Mouse (Mus musculus) left cerebral cortex, postnatal 25 days (tissue): Measurements from ENCODE around the gene Aox2. TPM values are rescaled to one million over a fixed set of nuclear protein-coding genes. Genes with fewer than 3 reads are reported as not detected.
"Not testable (repeated sequence)": the region's sequence is repeated elsewhere in the genome, so short reads cannot be mapped to it uniquely, and the experiment has no call there.

Experiments used
- DNase-seq, 2 experiments: peaks; one replicate each; pipeline ENCODE4 v3.0.0; 2022; ENCODE audit warnings: low spot score in 2 of 2, mixed read lengths in 1 of 2
- intact Hi-C: fragments of 180-260 bp; cut with DNase I; formaldehyde crosslinking; loops from one replicate; pipeline ENCODE4 v1.15.1; 2025
- total RNA-seq, 2 experiments: library from RNA; stranded (reverse); gene quantifications; 2 replicates each; pipeline ENCODE4 v1.2.3; 2021

The Aox2 gene
- total RNA-seq, 2 experiments from 2014 or later = not detected

DNA sequence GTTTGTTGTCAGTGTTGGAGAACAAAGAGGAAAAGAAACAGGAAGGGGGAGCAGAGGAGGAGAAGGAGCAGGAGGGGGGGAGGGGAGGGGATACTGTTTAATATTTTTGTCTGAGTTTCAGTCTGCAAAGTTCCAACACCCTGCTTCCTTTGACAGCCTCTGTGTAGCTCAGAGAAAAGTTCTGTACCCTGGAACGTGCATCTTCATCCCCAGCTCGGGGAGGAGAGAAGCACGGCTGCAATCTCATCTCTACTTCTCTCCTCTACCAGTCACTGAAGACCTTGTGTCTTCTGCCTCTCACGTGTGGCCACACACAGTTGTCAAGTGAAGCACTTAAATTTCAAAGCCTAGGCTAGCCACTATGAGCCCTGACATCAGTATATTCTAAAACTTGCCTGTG is 55.1 kb downstream of the Aox2 start:
- intact Hi-C loops = no loop called here
- DNase-seq = no peak

GRCm38 (mm10) chr1:58339901-58340300 is 61.8 kb downstream of the Aox2 start:
- DNase-seq = no peak
- intact Hi-C loops = no loop called here

DNA sequence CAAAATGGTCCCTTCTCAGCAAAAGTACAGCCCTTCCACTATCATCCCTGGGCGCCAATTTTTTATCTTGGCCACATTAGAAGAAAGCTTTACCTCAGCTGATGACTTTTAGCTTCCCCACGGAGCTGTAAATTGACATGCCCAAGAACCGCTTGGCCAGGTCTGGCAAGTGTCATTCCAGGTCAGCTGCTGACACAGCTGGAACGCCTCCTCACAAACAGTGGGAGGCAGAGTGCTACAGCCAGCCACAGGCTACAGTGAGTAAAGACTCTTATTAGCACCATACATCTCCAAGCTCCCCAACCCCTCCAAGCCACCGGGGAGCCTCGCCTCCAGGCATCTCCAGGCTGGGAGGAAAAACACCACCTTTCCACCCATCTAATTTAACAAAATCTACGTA is 63.5 kb downstream of the Aox2 start:
- DNase-seq = no peak
- intact Hi-C loops = no loop called here

GRCm38 (mm10) chr1:58343861-58344260 is 65.7 kb downstream of the Aox2 start:
- intact Hi-C loops = no loop called here
- DNase-seq = no peak

- intact Hi-C loops = no loop called here
- no peak for DNase-seq
Observed at GRCm38 (mm10) chr1:58344570-58344969, 66.4 kb downstream of the Aox2 start.

DNA sequence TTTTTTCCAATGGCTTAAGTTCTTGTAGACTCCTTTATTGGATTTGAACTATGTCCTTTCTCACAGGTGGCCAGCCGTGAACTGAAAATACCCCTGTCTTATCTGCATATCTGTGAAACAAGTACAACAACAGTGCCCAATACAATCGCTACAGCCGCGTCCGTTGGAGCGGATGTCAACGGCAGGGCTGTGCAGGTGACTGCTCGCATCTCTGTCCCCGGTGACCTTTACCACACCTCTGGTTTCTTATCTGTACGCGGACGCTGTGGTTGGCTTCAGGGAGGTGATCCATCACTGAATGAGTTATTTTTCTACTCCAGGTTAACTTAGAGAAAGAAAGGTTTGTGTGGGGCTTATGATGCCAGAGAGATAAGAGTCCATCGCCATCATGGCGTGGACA is 68.0 kb downstream of the Aox2 start:
- intact Hi-C loops = no loop called here
- DNase-seq = no peak

- intact Hi-C loops = no loop called here
- DNase-seq = no peak
Observed at GRCm38 (mm10) chr1:58348712-58349111, 70.6 kb downstream of the Aox2 start.

GRCm38 (mm10) chr1:58353238-58353893 is 75.2 kb downstream of the Aox2 start:
- intact Hi-C loops = no loop called here
- DNase-seq = no peak

DNA sequence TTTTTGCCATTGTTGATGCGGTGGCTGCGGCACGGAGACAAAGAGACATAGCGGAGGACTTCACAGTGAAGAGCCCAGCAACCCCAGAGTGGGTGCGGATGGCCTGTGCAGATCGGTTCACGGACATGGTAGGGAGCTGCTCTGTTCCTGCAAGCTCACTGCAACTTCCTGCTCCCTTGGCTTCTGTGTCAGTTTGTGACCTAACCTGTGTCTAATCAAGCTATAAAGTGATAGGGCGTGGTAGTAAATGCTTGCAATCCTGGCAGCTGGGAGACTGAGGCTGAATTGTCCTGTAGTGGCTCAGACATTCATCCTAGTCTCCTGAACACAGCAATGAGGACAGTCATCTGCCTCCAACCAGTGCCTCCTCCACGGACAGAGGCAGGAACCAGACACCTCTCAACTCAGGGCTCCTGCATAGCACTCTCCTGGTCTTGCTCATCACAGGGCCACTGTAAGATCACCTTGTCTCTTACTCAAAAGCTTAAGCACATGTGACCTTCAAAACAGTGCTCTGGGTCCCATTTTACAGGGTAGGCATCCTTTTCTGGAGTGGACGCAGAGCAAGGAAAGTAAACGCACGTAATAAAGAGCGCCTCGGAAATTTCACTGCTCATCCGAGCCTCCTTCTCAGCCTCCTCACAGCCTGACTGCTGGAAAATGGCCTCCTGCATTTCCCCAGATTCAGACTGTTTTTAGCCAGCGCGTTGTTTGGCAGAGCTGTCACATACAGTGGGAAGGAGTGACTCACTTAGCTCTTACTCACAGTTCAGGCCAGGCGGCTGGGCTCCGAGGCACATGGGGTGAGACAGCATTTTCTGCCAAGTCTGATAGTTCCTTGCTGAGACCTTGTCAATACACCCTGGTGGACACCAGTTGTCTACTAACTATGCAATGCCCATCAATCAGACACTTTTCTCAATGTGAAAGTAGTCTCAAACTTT is 81.1 kb downstream of the Aox2 start:
- intact Hi-C loops = no loop called here
- peak; percentile 50 to 93 for DNase-seq

DNA sequence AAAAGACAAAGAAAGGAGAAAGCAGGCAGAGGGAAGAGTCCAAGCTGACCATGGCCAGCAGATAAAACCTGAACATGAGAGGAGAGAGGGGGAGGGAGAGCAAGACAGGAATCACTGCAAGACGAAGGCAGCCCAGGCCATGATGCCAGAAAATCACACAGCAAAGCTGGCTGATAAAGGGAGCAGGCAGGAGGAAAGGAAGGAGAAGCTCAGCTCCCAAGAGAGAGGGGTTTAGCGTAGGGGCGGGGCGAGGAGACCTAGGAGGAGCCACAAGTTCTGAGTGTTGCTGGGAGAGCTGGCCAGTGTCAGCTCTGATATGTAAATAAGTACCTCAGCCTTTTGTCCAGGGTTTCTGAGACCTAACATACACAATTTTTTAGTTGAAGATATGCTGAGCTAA is 84.2 kb downstream of the Aox2 start:
- no peak for DNase-seq
- intact Hi-C loops = no loop called here

DNA sequence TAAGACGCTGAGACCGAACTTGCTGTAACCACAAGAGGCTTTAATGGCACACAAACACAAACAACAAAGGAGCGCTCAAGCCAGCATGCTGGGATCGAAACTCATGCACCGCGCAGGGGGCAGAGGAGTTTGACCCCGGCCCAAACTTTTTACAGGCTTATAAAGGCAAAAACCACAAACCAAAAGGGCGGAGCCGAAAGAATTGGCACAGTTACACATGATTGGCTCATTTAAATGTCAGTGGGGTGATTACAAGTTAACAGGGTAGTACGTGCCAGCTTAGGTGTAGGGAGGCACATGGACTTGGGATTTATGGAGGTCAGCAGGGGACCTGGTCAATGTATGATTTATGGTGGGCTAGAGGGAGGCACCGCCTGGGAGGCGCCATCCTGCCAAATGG is 86.4 kb downstream of the Aox2 start:
- intact Hi-C loops = no loop called here
- DNase-seq = no peak

- DNase-seq = no peak
- intact Hi-C loops = no loop called here
Observed at GRCm38 (mm10) chr1:58365829-58366228, 87.7 kb downstream of the Aox2 start.

DNA sequence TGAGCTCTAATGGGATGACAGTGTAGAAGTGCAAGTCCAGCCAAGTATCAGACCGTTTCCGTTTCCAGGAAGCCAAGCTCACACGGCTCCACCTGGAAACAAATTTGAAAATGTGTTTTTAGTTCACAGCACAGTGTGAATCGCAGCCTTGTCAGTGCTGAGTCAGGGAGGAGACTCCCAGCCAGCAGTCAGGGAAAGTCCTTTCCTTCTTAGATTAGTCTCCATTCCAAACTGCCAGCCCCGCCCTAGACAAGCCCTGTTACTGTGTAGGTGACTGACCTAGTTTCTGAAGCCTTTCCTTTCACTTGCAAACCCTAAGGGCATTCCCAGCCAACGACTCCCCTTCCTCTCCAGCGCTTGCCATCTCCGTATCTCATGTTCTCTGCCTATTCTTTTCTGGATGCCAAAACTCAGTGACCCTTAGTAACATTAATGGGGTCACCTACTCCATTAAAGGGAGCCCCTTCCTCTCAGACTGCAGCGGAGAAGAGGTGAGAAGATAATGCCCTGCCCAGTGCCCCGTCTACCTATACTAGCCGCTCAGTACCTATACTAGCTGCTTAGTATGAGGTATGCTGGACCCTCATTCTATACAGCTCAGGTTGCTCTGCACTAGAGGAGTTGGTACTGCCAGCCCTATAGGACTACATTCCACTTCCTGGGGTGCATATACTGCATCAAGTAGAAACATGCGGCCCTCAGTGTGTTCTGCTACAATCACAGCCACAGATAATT is 88.8 kb downstream of the Aox2 start:
- intact Hi-C loops = no loop called here
- peak in 1 of 2 experiments; percentile 58 for DNase-seq

DNA sequence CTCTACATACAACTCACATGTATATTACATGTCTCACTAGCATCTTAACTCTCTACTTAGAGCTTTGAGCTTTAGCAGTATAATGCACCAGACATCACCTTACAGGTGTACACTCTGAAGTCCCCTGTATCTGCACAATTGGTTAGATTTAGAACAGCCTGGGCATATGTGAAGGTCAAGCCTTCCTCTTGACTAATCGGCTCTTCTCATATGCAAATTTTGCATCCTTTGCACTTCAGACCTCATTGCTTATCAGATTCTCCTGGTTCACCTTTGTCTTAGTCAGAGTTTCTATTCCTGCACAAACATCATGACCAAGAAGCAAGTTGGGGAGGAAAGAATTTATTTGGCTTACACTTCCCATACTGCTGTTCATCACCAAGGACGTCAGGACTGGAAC is 91.6 kb downstream of the Aox2 start:
- intact Hi-C loops = no loop called here
- DNase-seq = no peak

DNA sequence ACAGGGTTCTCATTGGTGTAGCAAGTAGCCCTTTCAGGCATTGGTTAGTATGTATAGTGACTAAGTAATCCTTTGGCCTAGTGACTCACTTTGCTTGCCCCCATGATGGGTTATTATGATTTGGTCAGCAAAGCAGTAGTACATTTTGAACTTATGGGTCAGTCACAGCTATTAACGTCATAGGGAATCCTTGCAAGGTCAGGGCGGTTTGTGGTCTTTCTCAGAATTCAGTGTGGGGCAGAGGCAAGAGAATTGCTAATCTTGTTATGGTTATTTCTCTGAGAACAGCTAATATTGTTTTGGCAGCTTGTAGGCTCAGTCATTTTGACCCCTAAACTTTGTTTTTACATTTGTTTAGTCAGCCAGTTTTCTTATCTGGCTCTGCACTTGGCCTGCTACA is 96.1 kb downstream of the Aox2 start:
- intact Hi-C loops, DNase-seq: not testable (repeated sequence)

- no peak for DNase-seq
- intact Hi-C loops = no loop called here
Observed at GRCm38 (mm10) chr1:58375574-58376147, 97.5 kb downstream of the Aox2 start.

- intact Hi-C loops = no loop called here
- no peak for DNase-seq
Observed at GRCm38 (mm10) chr1:58382586-58383281, 104.6 kb downstream of the Aox2 start.

DNA sequence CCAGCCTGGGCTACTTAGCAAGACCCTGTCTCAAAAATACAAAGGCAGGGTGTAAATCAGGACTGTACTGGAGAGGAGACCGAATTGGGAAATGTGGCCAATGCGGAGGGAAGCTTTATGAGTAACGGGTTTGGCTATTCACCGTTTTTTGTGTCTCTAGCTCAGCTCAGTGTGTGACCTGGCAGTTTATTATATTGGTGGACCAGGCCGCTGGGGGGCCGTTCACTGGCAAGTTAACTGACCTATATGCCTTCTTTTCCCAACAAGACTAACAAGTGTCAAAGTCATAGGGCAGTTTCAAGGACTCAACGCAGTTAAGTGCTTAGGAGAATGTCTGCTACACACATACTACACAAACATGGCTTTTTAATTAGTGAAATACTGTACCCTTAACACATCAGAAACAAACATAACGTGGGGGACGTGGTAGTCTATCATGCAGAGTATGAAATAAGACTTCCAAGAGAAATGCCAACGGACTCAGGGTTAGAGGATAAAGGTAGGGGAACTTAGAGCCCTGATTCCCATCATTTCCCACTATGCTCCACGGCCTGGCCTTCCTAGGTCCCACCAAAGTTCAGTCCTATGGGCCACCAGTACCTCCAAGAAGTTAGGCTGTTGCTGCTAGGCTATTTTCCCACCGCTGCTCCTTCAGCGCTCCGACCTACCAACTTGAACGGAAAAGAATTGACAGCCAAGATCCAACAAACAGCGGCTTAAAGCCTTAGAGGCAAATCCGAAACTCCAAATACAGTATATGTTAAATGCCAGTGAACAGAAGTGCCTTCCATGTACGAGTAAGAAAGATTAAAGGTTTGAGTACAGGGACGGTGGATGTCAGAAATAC is 113.5 kb downstream of the Aox2 start:
- DNase-seq = peak in 1 of 2 experiments; percentile 8
- intact Hi-C loops = loop anchor here (2.0 to 10.0 kb wide), 2 partner anchors 53 to 967 kb away; partner anchors contain the start of genes Nif3l1 and Ppil3
